Mouse (Mus musculus): ENCODE measurements around the gene Trpm4. TPM values are rescaled to one million over a fixed set of nuclear protein-coding genes. Genes with fewer than 3 reads are reported as not detected.
A peak's percentile ranks its signal among the peaks of the same experiment; 100 is the strongest.

Gene Trpm4
- polyA plus RNA-seq, 1 experiment from 2014 or later = 15.7 TPM

GRCm38 (mm10) chr7:45338161-45338911 is 4.8 kb upstream of the Trpm4 start:
- peak overlapping the region; percentile 63 for H3K27ac ChIP-seq (ENCODE audit: low read depth)
- ATAC-seq (ENCODE audit: insufficient read depth) (peak; percentile 5; the same call in 1 of the 2 replicates), DNase-seq (peak; percentile 70)
- H3K9me3 ChIP-seq (ENCODE audit: low read depth, low read length) = no peaks in the 10 kb centered on the region
- no peak for TF ChIP-seq CTCF (IDR thresholded peaks at IDR 0.05; ENCODE audit: low read depth)
- peak overlapping the region; percentile 95 for H3K4me2 ChIP-seq
- peak overlapping the region; percentile 56 for H3K4me3 ChIP-seq (ENCODE audit: low read depth, low read length)
- H3K4me1 ChIP-seq (ENCODE audit: insufficient read depth) = peaks cover 21% of the 10 kb centered on the region
- H3K27me3 ChIP-seq (ENCODE audit: insufficient read depth, low read length) = no peaks in the 10 kb centered on the region
- 1% methylated on average over 14 of the region's 14 CpGs for WGBS
- peak overlapping the region; percentile 63; the same call in 1 of the 2 replicates for H3K9ac ChIP-seq
- no peaks in the 10 kb centered on the region for H3K36me3 ChIP-seq (ENCODE audit: insufficient read depth)

- Histone ChIP-seq H3K9me3 (ENCODE audit: low read depth, low read length) (no peaks in the 10 kb centered on the region), H3K4me2 (peak overlapping the region; percentile 95), H3K9ac (no peak overlapping the region), H3K27ac (ENCODE audit: low read depth) (no peak overlapping the region), H3K36me3 (ENCODE audit: insufficient read depth) (no peaks in the 10 kb centered on the region), H3K27me3 (ENCODE audit: insufficient read depth, low read length) (no peaks in the 10 kb centered on the region), H3K4me3 (ENCODE audit: low read depth, low read length) (no peak overlapping the region), H3K4me1 (ENCODE audit: insufficient read depth) (peaks cover 26% of the 10 kb centered on the region)
- 15% methylated on average over 4 of the region's 4 CpGs for WGBS
- TF ChIP-seq CTCF (IDR thresholded peaks at IDR 0.05; ENCODE audit: low read depth) = no peak
- ATAC-seq (ENCODE audit: insufficient read depth) (no peak), DNase-seq (no peak)
Observed at GRCm38 (mm10) chr7:45337469-45337868, 3.9 kb upstream of the Trpm4 start.

GRCm38 (mm10) chr7:45336319-45336718 is 2.7 kb upstream of the Trpm4 start:
- Histone ChIP-seq H3K27me3 (ENCODE audit: insufficient read depth, low read length) (no peaks in the 10 kb centered on the region), H3K36me3 (ENCODE audit: insufficient read depth) (no peaks in the 10 kb centered on the region), H3K4me1 (ENCODE audit: insufficient read depth) (peaks cover 30% of the 10 kb centered on the region), H3K9ac (no peak overlapping the region), H3K27ac (ENCODE audit: low read depth) (no peak overlapping the region), H3K4me3 (ENCODE audit: low read depth, low read length) (no peak overlapping the region), H3K9me3 (ENCODE audit: low read depth, low read length) (no peaks in the 10 kb centered on the region), H3K4me2 (no peak overlapping the region)
- DNase-seq (no peak), ATAC-seq (ENCODE audit: insufficient read depth) (no peak)
- WGBS = 88% methylated on average over 4 of the region's 4 CpGs
- TF ChIP-seq CTCF (IDR thresholded peaks at IDR 0.05; ENCODE audit: low read depth) = no peak

GRCm38 (mm10) chr7:45335056-45335455 is 1.5 kb upstream of the Trpm4 start, which contains the start of gene Hrc:
Gene Hrc, plus strand, starts transcription at chr7:45335290.
- H3K27me3 ChIP-seq (ENCODE audit: insufficient read depth, low read length) = no peaks in the 10 kb centered on the region
- 18% methylated on average over 5 of the region's 5 CpGs for whole genome bisulfite sequencing
- H3K27ac ChIP-seq (ENCODE audit: low read depth) = peak within 1 kb of the TSS; percentile 93; the same call in 1 of the 2 replicates
- H3K4me3 ChIP-seq (ENCODE audit: low read depth, low read length) = peak within 1 kb of the TSS; percentile 70; the same call in 1 of the 2 replicates
- no peaks in the 10 kb centered on the region for H3K36me3 ChIP-seq (ENCODE audit: insufficient read depth)
- no peaks in the 10 kb centered on the region for H3K9me3 ChIP-seq (ENCODE audit: low read depth, low read length)
- no peak for TF ChIP-seq CTCF (IDR thresholded peaks at IDR 0.05; ENCODE audit: low read depth)
- peak within 1 kb of the TSS; percentile 93 for H3K4me2 ChIP-seq
- H3K9ac ChIP-seq = no peak within 1 kb of the TSS
- ATAC-seq (ENCODE audit: insufficient read depth) (no peak), DNase-seq (peak; percentile 13)
- H3K4me1 ChIP-seq (ENCODE audit: insufficient read depth) = peaks cover 19% of the 10 kb centered on the region

- Histone ChIP-seq H3K4me1 (ENCODE audit: insufficient read depth) (peaks cover 18% of the 10 kb centered on the region), H3K4me3 (ENCODE audit: low read depth, low read length) (no peak overlapping the region), H3K27me3 (ENCODE audit: insufficient read depth, low read length) (no peaks in the 10 kb centered on the region), H3K9ac (no peak overlapping the region), H3K36me3 (ENCODE audit: insufficient read depth) (no peaks in the 10 kb centered on the region), H3K4me2 (peak overlapping the region; percentile 93), H3K27ac (ENCODE audit: low read depth) (peak overlapping the region; percentile 7; the same call in 1 of the 2 replicates), H3K9me3 (ENCODE audit: low read depth, low read length) (no peaks in the 10 kb centered on the region)
- DNase-seq (no peak), ATAC-seq (ENCODE audit: insufficient read depth) (no peak)
- WGBS = 11% methylated on average over 3 of the region's 3 CpGs
- no peak for TF ChIP-seq CTCF (IDR thresholded peaks at IDR 0.05; ENCODE audit: low read depth)
Observed at GRCm38 (mm10) chr7:45334605-45335004, 1.0 kb upstream of the Trpm4 start.

- Histone ChIP-seq H3K27ac (ENCODE audit: low read depth) (peak overlapping the region; percentile 93), H3K27me3 (ENCODE audit: insufficient read depth, low read length) (no peaks in the 10 kb centered on the region), H3K4me3 (ENCODE audit: low read depth, low read length) (peak overlapping the region; percentile 70), H3K4me1 (ENCODE audit: insufficient read depth) (peaks cover 15% of the 10 kb centered on the region), H3K9me3 (ENCODE audit: low read depth, low read length) (no peaks in the 10 kb centered on the region), H3K9ac (peak overlapping the region; percentile 70), H3K36me3 (ENCODE audit: insufficient read depth) (no peaks in the 10 kb centered on the region), H3K4me2 (peak overlapping the region; percentile 93)
- TF ChIP-seq CTCF (IDR thresholded peaks at IDR 0.05; ENCODE audit: low read depth) = no peak
- DNase-seq (peak; percentile 84), ATAC-seq (ENCODE audit: insufficient read depth) (peak; percentile 75)
- WGBS = under 1% methylated on average over 22 of the region's 22 CpGs
Observed at GRCm38 (mm10) chr7:45332685-45333425, 725 bp downstream of the Trpm4 start.

- no peak overlapping the region for H3K4me3 ChIP-seq (ENCODE audit: low read depth, low read length)
- H3K9me3 ChIP-seq (ENCODE audit: low read depth, low read length) = no peaks in the 10 kb centered on the region
- H3K27ac ChIP-seq (ENCODE audit: low read depth) = no peak overlapping the region
- no peaks in the 10 kb centered on the region for H3K27me3 ChIP-seq (ENCODE audit: insufficient read depth, low read length)
- 70% methylated on average over 6 of the region's 6 CpGs for WGBS
- peaks cover 15% of the 10 kb centered on the region for H3K4me1 ChIP-seq (ENCODE audit: insufficient read depth)
- TF ChIP-seq CTCF (IDR thresholded peaks at IDR 0.05; ENCODE audit: low read depth) = peak; percentile 33
- no peaks in the 10 kb centered on the region for H3K36me3 ChIP-seq (ENCODE audit: insufficient read depth)
- ATAC-seq (ENCODE audit: insufficient read depth) (no peak), DNase-seq (no peak)
- H3K9ac ChIP-seq = no peak overlapping the region
- H3K4me2 ChIP-seq = no peak overlapping the region
Observed at GRCm38 (mm10) chr7:45331502-45331901, 2.1 kb downstream of the Trpm4 start.

All from lung, embryonic 14.5 days (tissue).